Mouse (Mus musculus): ENCODE results near the gene Leng1. TPM values are rescaled to one million over a fixed set of nuclear protein-coding genes. Genes with fewer than 3 reads are reported as not detected.
"Not testable (repeated sequence)": the region's sequence is repeated elsewhere in the genome, so short reads cannot be mapped to it uniquely, and the experiment has no call there.

Leng1 gene
- total RNA-seq (2015; ENCODE audit: low replicate concordance) (2.5 and 8.8 TPM in 2 replicates), total RNA-seq (2017; ENCODE audit: low replicate concordance) (2.7 and 3.0 TPM in 2 replicates)

DNA sequence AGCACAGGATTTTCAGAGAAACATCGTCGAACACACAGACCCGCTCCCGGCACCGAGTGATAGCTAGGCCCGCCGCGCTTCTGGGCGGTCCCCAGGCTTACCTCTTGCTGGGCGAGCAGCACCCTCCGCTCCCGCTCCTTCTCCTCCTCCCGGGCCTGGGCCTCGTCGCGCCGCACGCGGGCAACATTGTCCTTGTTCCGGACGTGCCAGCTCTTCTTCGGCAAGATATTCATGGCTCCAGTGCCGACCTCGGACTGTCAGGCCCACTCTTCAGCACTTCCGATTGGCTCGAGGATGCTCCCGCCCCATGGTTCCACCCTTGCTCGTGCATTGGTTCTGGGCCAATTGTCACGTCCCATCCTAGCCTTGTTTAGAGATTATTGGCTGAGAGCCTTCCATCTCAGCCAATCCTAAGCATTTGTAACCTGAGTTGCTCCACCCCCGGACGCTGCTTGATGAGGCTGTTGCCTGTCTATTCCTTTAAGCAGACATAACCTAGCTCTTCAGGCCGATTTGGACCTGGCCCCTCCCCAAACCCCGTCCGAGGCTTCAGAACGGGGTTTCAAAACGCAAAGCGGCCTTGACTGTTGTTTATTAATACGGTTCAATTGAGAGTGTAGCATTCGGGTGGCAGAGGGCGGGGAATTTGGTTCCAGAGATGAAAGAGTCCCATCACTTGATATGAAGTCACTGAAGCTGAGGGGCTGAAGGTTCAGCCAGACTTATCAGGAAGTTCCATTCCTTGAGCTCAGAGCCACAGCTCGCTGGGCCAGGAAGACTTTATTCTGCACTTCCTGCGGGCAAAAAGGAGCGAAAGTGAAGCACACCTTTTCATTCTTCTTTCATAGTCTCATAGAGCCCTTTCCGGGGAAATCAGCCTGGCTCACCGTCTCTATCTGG, at the start of gene Leng1:
Gene Leng1, minus strand, starts transcription at position 626 of the 900 bp plus-strand sequence.
- ATAC-seq (replicated peaks; ENCODE audit: low FRiP score, poor library complexity, severe bottlenecking) = peak; percentile 95

DNA sequence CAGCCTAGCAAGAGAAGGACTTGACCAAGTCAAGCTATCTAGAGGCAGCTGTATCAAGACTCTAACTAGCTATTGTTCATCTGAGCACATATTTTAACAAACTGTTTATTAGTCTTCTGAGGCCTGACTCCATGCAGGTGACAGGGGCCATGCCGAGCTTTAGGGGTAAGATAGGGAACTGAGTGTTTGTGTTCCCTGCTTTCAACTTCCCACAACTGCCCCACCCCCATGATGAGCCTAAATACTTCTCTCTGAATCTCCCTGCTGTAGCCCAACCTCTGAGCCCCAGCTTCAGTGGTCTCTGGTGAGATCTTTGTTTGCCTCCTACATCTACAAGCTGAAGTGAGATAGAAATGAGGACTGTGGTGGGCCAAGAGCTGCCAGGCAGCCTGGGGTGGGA, 49.6 kb upstream of the Leng1 start:
- ATAC-seq (replicated peaks; ENCODE audit: low FRiP score, poor library complexity, severe bottlenecking) = no peak

DNA sequence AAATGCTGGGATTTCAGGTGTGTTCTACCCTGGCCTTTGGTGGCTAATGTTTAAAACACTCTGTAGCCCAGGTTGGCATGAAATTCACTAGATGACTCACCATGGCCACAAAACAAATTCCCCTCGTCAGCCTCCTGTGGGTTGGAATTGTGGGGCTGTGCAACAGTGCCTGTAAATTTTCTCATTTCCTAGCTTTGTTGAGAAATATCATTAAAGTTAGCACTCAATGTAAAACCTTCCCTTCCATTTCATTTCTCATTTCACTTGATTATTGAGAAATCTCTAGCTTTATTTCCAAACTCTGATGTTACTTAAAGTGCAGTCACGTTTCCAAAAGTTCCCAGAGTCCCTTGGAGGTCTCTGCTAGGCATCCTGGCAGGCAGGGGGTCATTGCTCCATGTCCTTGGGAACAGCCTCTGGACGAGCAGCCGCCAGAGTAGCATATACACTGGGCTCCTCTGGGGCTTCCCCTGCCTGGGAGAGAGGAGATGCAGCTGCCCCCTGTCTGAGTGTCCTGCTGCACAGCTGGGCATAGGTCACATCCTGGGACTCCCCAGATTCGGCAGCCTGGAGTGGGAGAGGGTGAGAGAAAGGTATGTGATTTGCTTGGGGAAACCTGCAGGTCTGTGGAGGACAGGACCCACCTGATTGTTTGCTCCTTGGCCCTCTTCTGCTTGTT, 46.8 kb upstream of the Leng1 start:
- ATAC-seq (replicated peaks; ENCODE audit: low FRiP score, poor library complexity, severe bottlenecking) = no peak

DNA sequence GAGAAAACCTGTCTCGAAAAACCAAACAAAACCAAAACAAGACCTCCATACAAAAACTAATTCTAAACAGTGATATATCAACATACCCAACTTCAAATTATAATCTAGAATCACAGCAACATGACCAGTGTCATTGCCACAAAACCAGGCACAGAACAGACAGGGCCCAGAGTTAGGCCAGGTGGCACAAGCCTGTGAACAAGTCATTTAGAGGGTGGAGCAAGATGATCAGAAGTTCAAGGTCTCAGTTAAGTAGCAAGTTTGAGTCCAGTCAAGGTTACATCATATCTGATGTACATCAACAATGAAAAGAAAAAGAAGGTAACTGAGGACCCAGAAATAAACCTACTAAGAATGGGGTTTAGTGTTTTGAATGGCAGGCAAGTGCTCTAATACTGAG, 43.4 kb upstream of the Leng1 start:
- no peak for ATAC-seq (replicated peaks; ENCODE audit: low FRiP score, poor library complexity, severe bottlenecking)

DNA sequence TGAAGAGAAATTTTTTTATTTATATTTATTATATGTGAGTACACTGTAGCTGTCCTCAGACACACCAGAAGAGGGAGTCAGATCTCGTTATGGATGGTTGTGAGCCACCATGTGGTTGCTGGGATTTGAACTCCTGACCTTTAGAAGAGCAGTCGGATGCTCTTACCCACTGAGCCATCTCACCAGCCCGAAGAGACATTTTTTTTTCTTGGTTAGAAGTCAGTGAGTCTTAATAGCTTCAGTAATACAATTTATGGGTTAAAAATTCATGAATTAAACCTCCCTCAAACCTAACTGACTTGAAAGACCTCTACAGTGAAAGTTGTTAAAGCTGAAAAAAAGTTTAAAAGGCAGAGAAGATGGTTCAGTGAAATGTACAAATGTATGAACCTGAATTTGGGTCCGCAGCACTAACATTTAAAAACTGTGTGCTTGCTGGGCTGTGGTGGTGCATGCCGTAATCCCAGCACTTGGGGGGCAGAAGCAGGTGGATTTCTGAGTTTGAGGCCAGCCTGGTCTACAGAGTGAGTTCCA, 42.9 kb upstream of the Leng1 start:
- ATAC-seq (replicated peaks; ENCODE audit: low FRiP score, poor library complexity, severe bottlenecking) = not testable (repeated sequence)

DNA sequence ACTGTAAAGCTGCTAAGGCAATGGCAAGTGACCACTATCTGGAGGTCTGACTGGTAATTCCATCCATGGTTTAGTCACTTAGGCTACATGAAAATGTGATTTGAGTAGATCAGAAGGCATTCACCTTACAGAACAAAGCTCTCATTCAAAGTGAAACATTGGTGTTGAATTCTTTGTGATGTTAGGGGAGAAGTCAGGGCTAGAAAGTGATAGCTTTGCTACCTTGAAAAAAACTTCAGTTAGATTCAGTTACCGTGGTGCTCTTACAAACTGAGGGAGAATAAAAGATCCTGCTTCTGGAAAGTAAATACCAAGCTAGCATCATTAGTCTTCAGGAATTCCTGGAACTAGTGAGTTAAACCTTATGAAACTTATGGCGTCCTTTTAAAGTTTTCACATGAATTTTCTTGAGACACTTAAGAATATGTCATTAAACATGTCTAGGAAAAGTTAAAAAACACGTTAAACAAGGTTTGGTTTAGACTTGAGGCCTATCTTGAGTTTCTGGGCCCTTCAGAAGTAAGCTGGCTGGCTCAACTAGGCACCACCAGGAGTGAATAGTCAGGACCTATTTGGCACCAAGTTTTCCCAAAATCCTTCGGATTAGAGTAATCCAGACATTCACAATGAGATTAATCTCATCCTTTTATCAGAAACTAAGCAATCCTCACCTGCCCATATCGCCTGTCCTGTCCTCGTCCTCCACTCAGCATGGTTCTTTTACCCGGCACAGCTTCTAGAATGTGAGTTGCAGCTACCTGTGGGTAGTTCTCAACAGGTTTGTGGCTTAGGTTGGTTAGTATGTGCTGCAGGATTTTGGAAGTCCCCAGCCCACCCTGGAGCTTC, 42.2 kb upstream of the Leng1 start:
- ATAC-seq (replicated peaks; ENCODE audit: low FRiP score, poor library complexity, severe bottlenecking) = no peak

DNA sequence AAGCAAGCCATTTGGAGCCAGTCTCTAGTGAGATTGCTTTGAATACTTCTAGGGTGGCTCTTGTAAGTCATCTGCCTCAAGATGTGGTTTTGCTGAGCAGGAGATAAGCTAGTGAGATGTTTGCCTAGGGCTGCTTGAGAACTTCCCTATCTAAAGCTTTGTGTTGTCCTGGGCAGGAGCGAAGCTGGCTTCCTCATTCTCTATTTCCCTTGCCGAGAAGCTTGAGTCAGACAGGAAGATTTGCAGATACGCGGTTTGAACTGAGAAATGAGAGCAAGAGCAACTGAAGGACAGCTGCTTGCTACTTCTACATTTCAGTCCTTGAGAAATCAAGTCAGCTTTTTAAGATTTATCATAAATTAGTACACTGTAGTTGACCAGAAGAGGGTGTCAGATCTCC, 41.4 kb upstream of the Leng1 start:
- no peak for ATAC-seq (replicated peaks; ENCODE audit: low FRiP score, poor library complexity, severe bottlenecking)

DNA sequence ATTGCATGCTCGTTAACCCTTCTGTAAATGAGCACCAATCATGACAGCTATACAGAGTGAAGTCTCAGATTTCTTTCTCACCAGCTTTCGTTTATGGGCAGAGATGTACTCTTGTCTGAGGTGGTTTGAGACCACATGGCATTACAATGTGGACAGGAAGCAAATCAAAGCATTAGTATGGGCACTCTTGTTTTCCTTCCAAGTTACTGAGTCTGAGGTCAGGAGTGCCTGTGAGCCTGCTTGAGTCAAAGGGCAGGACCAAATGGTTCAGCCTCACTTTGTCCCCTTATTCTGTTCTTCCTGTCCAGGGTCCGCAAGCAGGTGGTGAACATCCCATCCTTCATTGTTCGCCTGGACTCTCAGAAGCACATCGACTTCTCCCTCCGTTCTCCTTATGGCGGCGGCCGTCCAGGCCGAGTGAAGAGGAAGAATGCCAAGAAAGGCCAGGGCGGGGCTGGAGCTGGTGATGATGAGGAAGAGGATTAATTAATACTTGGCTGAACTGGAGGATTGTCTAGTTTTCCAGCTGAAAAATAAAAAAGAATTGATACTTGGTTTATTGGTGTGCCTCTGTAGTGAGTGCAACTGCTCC, 40.8 kb upstream of the Leng1 start:
- ATAC-seq (replicated peaks; ENCODE audit: low FRiP score, poor library complexity, severe bottlenecking) = no peak

DNA sequence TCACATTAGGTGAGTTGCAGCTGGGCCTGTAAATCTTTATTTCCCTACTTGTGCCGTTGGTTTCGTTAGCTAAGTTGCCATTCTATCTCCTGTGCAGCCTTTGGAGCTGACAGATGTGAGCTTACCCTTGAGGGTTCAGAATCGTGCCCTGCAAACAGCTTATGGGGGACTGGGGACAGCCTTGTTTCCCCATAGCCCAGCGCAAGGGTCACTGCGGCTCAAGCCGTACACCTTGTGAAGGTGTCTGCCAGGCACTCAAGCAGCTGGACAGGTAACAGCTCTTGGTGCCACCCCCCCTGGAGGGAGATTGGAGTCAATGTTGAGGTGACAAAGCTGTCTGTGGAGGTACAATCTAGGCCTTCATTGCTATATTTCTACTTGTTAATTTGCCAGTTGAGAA, 40.3 kb upstream of the Leng1 start:
- ATAC-seq (replicated peaks; ENCODE audit: low FRiP score, poor library complexity, severe bottlenecking) = no peak

DNA sequence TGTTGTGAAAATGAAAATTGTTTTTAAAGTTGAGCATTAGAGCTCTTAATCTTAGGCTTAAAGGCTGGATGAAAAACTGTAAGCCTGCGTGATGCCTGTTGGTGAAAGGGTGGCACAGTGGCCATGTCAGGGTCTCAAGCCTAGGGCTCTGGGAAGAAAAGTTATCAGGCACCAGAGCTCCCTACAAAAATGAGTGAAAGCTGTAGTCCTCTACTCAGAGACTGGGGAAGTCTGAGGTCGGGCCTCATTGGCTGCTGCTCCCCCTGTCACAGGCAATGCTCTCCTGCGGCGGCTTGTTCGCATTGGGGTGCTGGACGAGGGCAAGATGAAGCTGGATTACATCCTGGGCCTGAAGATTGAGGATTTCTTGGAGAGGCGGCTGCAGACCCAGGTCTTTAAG, 39.8 kb upstream of the Leng1 start:
- not testable (repeated sequence) for ATAC-seq (replicated peaks; ENCODE audit: low FRiP score, poor library complexity, severe bottlenecking)

DNA sequence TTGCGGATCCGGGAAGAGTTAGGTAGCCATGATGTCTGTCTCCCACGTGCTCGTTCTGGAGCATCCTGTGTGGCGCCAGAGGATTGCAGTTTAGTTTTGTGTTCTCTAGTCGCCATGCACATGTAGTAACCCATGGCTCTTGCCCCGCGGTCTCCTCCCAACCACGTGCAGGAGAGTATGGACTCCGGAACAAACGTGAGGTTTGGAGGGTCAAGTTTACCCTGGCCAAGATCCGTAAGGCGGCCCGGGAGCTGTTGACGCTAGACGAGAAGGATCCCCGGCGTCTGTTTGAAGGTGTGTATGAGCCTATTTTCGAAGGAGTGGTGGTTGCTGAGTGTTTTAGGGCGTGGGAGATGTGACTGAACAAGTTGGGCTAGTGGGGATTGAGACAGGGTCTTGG, 38.8 kb upstream of the Leng1 start:
- ATAC-seq (replicated peaks; ENCODE audit: low FRiP score, poor library complexity, severe bottlenecking) = peak; percentile 35

DNA sequence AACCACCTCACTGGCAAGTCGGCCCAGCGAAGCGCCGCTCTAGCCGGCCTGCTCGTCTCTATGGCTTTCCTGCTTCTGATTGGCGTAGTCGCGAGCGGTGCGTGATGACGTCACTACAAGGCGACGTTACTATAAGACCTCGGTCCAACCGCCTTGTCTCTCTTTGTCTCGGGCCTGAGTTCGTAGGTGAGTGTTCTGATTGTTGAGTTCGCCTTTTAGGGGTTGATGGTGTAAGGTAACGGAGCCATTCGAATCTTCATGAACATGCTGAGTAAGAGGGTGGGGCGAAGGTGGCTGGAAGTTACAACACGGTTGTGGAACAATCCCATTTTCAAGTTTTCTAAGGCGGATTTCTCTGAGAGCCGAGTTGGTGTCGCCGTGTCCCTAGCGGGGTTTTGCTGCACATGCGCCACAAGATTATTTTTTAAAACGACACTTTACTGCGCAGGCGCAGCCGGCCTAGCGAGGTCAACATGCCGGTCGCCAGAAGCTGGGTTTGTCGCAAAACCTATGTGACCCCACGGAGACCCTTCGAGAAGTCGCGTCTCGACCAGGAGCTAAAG, 38.3 kb upstream of the Leng1 start, which contains the start of gene Rps9:
Gene Rps9, plus strand, starts transcription at position 115 of the 563 bp plus-strand sequence.
- ATAC-seq (replicated peaks; ENCODE audit: low FRiP score, poor library complexity, severe bottlenecking) = peak; percentile 97

DNA sequence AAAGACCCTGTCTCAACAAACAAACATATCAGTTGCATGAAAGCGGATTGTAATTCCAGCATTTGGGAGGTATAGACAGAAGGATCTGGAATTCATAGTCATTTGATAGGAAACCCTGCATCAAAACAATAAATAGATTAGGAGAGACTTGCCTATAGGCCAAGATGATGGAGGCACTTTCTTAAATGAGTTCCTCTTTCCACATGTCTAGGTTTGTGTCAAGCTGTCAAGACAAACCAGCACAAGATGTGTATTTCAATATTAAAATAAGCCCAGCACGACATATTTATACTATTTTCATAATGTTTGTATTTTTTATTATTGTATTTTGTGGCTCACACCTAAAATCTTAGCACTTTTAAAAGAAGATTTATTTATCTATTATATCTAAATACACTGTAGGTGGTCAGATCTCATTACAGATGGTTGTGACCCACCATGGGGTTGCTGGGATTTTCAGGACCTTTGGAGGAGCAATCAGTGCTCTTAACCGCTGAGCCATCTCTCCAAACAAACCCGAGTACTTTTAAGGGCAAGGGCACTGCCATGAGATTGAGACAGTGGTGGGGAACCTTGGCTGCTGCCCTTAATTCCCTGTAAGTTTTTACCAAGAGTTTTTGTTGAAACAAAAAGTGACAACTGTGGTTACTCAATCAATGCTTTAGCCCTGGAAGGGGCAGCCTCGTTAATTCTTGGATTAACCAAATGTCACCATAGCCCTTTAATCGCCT, 37.7 kb upstream of the Leng1 start:
- peak; percentile 37 for ATAC-seq (replicated peaks; ENCODE audit: low FRiP score, poor library complexity, severe bottlenecking)

DNA sequence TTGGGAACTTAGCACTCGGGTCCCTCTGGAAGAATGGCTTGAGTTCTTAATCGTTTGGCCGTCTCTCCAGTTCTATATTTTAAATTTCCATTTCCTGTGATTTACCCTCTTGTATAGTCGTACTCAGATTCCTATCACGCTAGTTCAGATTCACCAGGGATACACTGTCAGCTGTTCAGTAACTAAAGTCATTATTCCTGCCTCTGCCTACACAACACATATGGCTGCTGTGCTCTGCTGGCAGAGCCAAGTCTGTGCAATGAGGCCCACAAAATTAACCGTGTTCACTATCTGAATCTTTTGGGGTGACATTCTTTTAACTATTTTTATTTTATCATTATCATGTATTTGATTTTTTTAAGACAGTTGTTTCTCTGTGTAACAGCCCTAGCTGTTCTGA, 32.8 kb upstream of the Leng1 start:
- ATAC-seq (replicated peaks; ENCODE audit: low FRiP score, poor library complexity, severe bottlenecking) = no peak

DNA sequence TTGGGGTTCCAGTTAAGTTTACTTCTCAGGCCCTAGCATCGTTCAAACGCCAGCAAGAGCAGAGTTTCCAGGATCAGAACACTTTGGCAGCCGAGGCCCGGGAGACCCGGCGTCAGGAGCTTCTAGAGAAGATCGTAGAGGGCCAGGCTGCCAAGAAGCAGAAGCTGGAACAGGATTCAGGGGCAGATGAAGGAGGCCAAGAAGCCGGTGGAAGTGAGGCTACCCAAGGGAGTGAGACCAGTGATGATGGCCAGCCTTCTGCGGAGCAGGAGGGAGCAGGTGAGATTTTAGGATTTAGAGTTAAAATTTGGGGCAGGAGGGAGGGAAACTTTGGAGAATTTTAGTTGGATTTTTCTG, 29.3 kb upstream of the Leng1 start:
- not testable (repeated sequence) for ATAC-seq (replicated peaks; ENCODE audit: low FRiP score, poor library complexity, severe bottlenecking)

DNA sequence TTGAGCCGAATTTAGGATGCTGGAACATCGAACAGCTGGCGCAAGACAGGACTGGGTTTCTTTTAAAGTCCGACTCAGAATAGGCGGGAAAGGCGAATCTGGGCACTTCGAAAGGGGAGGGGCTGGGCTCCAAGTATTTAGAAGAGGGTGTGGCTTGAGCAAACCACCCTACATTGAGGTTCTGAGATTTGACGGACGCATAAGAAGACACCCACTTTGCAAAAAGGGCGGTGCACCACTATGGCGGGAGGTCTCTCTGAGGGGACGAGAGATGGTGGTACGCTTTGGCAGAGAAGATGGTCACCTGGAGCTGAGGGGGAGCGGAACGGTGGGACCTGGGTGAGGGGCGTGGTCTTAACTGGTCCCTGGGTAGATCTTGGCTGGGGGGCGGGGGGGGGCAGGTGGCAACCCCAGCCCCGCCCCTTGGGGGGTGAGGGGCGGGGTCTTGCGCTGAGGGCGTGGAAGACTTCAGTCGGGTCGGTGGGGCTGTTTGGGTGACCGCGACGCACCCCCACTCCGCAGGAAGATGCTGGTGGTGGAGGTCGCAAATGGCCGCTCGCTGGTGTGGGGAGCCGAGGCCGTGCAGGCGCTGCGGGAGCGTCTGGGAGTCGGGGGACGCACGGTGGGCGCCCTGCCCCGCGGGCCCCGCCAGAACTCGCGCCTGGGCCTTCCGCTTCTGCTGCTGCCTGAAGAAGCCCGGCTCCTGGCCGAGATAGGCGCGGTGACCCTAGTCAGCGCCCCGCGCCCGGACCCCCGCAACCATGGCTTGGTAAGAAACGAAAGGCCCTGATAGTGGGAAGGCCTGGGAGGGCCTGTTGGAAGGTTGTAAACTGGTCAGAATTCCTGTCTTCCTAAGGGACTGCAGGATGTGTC, 28.7 kb upstream of the Leng1 start:
- no peak for ATAC-seq (replicated peaks; ENCODE audit: low FRiP score, poor library complexity, severe bottlenecking)

DNA sequence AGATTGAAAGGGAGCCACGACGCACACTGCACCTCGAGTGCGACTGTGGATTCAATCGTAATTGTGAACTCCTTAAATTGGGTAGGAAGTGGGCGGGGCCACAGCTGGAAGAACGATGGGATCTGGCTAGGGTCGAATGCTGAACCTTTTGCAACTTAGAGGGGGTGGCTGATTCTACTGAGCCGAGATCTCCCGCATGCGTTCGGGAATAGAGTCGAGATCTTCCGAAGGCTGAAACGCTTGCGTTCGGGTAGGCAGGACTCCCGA, 28.1 kb upstream of the Leng1 start:
- ATAC-seq (replicated peaks; ENCODE audit: low FRiP score, poor library complexity, severe bottlenecking) = no peak
